Mouse (Mus musculus) ES-CJ7 (cell line): ENCODE data around the gene Gm49366.
"Not testable (repeated sequence)": the region's sequence is repeated elsewhere in the genome, so short reads cannot be mapped to it uniquely, and the experiment has no call there.

ENCODE experiments used
- DNase-seq: peaks from one replicate; pipeline ENCODE4 v3.0.0; 2011; ENCODE audit warnings: low read depth, low spot score

Gm49366 gene

GRCm38 (mm10) chr12:84038691-84039111, at the start of gene Gm49366:
Gene Gm49366, plus strand, starts transcription at chr12:84038935.
- DNase-seq: peak; percentile 75

- DNase-seq: peak; percentile 30
Observed at GRCm38 (mm10) chr12:83989378-83989777, 49.4 kb upstream of the Gm49366 start.

- DNase-seq: no peak
Observed at GRCm38 (mm10) chr12:83997221-83997620, 41.5 kb upstream of the Gm49366 start.

- no peak for DNase-seq
Observed at GRCm38 (mm10) chr12:83998341-83999107, 40.2 kb upstream of the Gm49366 start.

GRCm38 (mm10) chr12:83999237-83999636, 39.5 kb upstream of the Gm49366 start:
- DNase-seq: not testable (repeated sequence)

GRCm38 (mm10) chr12:84000418-84000817, 38.3 kb upstream of the Gm49366 start:
- DNase-seq: no peak

- no peak for DNase-seq
Observed at GRCm38 (mm10) chr12:84003866-84004265, 34.9 kb upstream of the Gm49366 start.

- no peak for DNase-seq
Observed at GRCm38 (mm10) chr12:84008251-84008650, 30.5 kb upstream of the Gm49366 start.

- DNase-seq: no peak
Observed at GRCm38 (mm10) chr12:84008729-84009128, 30.0 kb upstream of the Gm49366 start.

- peak; percentile 75 for DNase-seq
Observed at GRCm38 (mm10) chr12:84009171-84009965, 29.4 kb upstream of the Gm49366 start, which contains the start of gene Acot1. Gene Acot1, plus strand, starts transcription at chr12:84009490.

- no peak for DNase-seq
Observed at GRCm38 (mm10) chr12:84010201-84010600, 28.5 kb upstream of the Gm49366 start.

GRCm38 (mm10) chr12:84011251-84012040, 27.3 kb upstream of the Gm49366 start:
- DNase-seq: no peak

- no peak for DNase-seq
Observed at GRCm38 (mm10) chr12:84013130-84013529, 25.6 kb upstream of the Gm49366 start.

- DNase-seq: no peak
Observed at GRCm38 (mm10) chr12:84013701-84014100, 25.0 kb upstream of the Gm49366 start.

- not testable (repeated sequence) for DNase-seq
Observed at GRCm38 (mm10) chr12:84020528-84020927, 18.2 kb upstream of the Gm49366 start.

GRCm38 (mm10) chr12:84022266-84022665, 16.5 kb upstream of the Gm49366 start:
- not testable (repeated sequence) for DNase-seq

GRCm38 (mm10) chr12:84023052-84023745, 15.5 kb upstream of the Gm49366 start:
- no peak for DNase-seq

GRCm38 (mm10) chr12:84025888-84026287, 12.8 kb upstream of the Gm49366 start:
- no peak for DNase-seq

- DNase-seq: peak; percentile 78
Observed at GRCm38 (mm10) chr12:84028328-84028727, 10.4 kb upstream of the Gm49366 start.

- peak; percentile 76 for DNase-seq
Observed at GRCm38 (mm10) chr12:84029043-84029442, 9.7 kb upstream of the Gm49366 start.

- DNase-seq: peak; percentile 57
Observed at GRCm38 (mm10) chr12:84030659-84031332, 7.9 kb upstream of the Gm49366 start.
